Mouse (Mus musculus) ES-Bruce4 (cell line): Measurements from ENCODE around the gene Pate2. TPM values are rescaled to one million over a fixed set of nuclear protein-coding genes. Genes with fewer than 3 reads are reported as not detected.

ENCODE experiments used
- H3K27ac ChIP-seq: 2 replicates; pipeline ENCODE4 v1.5.1; 2012; ENCODE audit warnings: low read length, inconsistent platforms; ENCODE audit not compliant: insufficient read depth
- H3K27me3 ChIP-seq: 2 replicates; pipeline ENCODE4 v1.6.1; 2012; ENCODE audit warnings: mild to moderate bottlenecking, low read length, inconsistent platforms; ENCODE audit not compliant: control insufficient read depth, poor library complexity, insufficient read depth, severe bottlenecking
- H3K36me3 ChIP-seq: 2 replicates; pipeline ENCODE4 v1.6.1; 2012; ENCODE audit warnings: inconsistent platforms, mild to moderate bottlenecking, low read length, moderate library complexity; ENCODE audit not compliant: control insufficient read depth, poor library complexity, insufficient read depth, severe bottlenecking
- H3K4me1 ChIP-seq: one replicate; pipeline ENCODE4 v1.8.1; 2011; ENCODE audit warnings: low read length; ENCODE audit not compliant: control insufficient read depth, insufficient read depth
- H3K4me3 ChIP-seq: 2 replicates; pipeline ENCODE4 v1.5.1; 2011; ENCODE audit warnings: low read depth, mild to moderate bottlenecking, low read length
- H3K9ac ChIP-seq: 2 replicates; pipeline ENCODE4 v1.6.1; 2012; ENCODE audit warnings: low read depth, mild to moderate bottlenecking, inconsistent platforms; ENCODE audit not compliant: poor library complexity, severe bottlenecking
- H3K9me3 ChIP-seq: replicated peaks from 2 replicates; pipeline ENCODE4 v1.6.1; 2012; ENCODE audit warnings: mild to moderate bottlenecking, low read length, inconsistent platforms; ENCODE audit not compliant: control insufficient read depth, poor library complexity, insufficient read depth, severe bottlenecking
- CTCF ChIP-seq: IDR thresholded peaks from one replicate; pipeline ENCODE4 v1.8.1; 2011; ENCODE audit warnings: low read depth, low read length
- EP300 ChIP-seq: IDR thresholded peaks from 2 replicates; pipeline ENCODE4 v1.6.1; 2011; ENCODE audit warnings: low read depth, low read length; ENCODE audit not compliant: insufficient read depth
- POLR2A ChIP-seq: IDR thresholded peaks from one replicate; pipeline ENCODE4 v1.8.1; 2011; ENCODE audit warnings: low read length; ENCODE audit not compliant: insufficient read depth
- polyA plus RNA-seq: library from polyadenylated mRNA; stranded (reverse); fragments of >200 nt; gene quantifications from 2 replicates; pipeline ENCODE4 v1.2.4, GENCODE M21; 2011; ENCODE audit warnings: low read depth; ENCODE audit not compliant: missing spikeins, insufficient read depth, insufficient read length

Gene Pate2
- polyA plus RNA-seq, 1 experiment, result 1.7 TPM

- no peaks in the 10 kb centered on the region for H3K9me3 ChIP-seq
- no peak overlapping the region for H3K9ac ChIP-seq
- no peaks in the 10 kb centered on the region for H3K36me3 ChIP-seq
- no peaks in the 10 kb centered on the region for H3K27me3 ChIP-seq
- TF ChIP-seq EP300 (no peak), POLR2A (no peak), CTCF (no peak)
- H3K27ac ChIP-seq, result no peak overlapping the region
- H3K4me3 ChIP-seq, result no peak overlapping the region
- H3K4me1 ChIP-seq, result no peaks in the 10 kb centered on the region
These were observed 121.8 kb downstream of the Pate2 start for GRCm38 (mm10) chr9:35691924-35692323.

- Histone ChIP-seq H3K27ac (no peak overlapping the region), H3K9me3 (peaks cover 3% of the 10 kb centered on the region; the same call in 1 of the 2 replicates), H3K36me3 (no peaks in the 10 kb centered on the region), H3K9ac (no peak overlapping the region), H3K27me3 (no peaks in the 10 kb centered on the region), H3K4me3 (no peak overlapping the region), H3K4me1 (no peaks in the 10 kb centered on the region)
- TF ChIP-seq EP300, result no peak
- no peak for TF ChIP-seq CTCF
- no peak for TF ChIP-seq POLR2A
These were observed 137.2 kb downstream of the Pate2 start for GRCm38 (mm10) chr9:35707265-35707664.

Other genes starting within 250 kb of the Pate2 start
- gene Cdon, start 149.2 kb upstream of the Pate2 start, polyA plus RNA-seq, result 22.9 and 31.1 TPM in 2 replicates
- not detected in 2 replicates for gene Gm1113, start 52.0 kb upstream of the Pate2 start, polyA plus RNA-seq
- gene Ddx25, start 11.8 kb upstream of the Pate2 start, polyA plus RNA-seq, result 2.2 and 2.4 TPM in 2 replicates
- gene Pus3, start 11.7 kb upstream of the Pate2 start, polyA plus RNA-seq, result 16.3 and 20.3 TPM in 2 replicates
- gene Hyls1, start 114 bp downstream of the Pate2 start, polyA plus RNA-seq, result 26.1 and 29.5 TPM in 2 replicates
- gene Pate4, start 41.7 kb downstream of the Pate2 start, polyA plus RNA-seq, result not detected in 2 replicates
- not detected in 2 replicates for gene Pate3, start 77.9 kb downstream of the Pate2 start, polyA plus RNA-seq
- not detected in 2 replicates for gene Pate1, start 117.1 kb downstream of the Pate2 start, polyA plus RNA-seq
- not detected in 2 replicates for gene Gm17677, start 170.8 kb downstream of the Pate2 start, polyA plus RNA-seq
- gene Gm17727, start 207.8 kb downstream of the Pate2 start, polyA plus RNA-seq, result not detected in 2 replicates
- gene Gm27235, start 219.8 kb downstream of the Pate2 start, polyA plus RNA-seq, result not detected in 2 replicates
- gene D730048I06Rik, start 219.8 kb downstream of the Pate2 start, polyA plus RNA-seq, result not detected in 2 replicates